Mouse (Mus musculus) liver, adult 2 months (tissue): ENCODE measurements around the gene Dock9.

Experiments
- CTCF ChIP-seq: fragments of 200-500 bp; IDR thresholded peaks from 2 replicates; pipeline ENCODE4 v1.5.1; 2011; ENCODE audit warnings: low read depth, low read length, control low read depth
- POLR2A ChIP-seq: fragments of 200-500 bp; IDR thresholded peaks from 2 replicates; pipeline ENCODE4 v1.6.1; 2011; ENCODE audit warnings: low read length, control low read depth; ENCODE audit not compliant: insufficient read depth; ENCODE audit errors: extremely low read depth

- TF ChIP-seq CTCF (no peak), POLR2A (no peak)
These were observed 160.6 kb downstream of the Dock9 start for GRCm38 (mm10) chr14:121636935-121637510.
